Mouse (Mus musculus): ENCODE data around the gene Mterf4. TPM values are rescaled to one million over a fixed set of nuclear protein-coding genes. Genes with fewer than 3 reads are reported as not detected.

Mterf4 gene
- total and polyA plus RNA-seq, 2 experiments from 2014 or later = 23.2 to 33.6 TPM

GRCm38 (mm10) chr1:93270516-93271240 is 35.0 kb downstream of the Mterf4 start:
- H3K27me3 ChIP-seq (ENCODE audit: insufficient read depth, low read length) = no peaks in the 10 kb centered on the region
- 72% methylated on average over 3 of the region's 3 CpGs for WGBS
- no peaks in the 10 kb centered on the region for H3K9me3 ChIP-seq (ENCODE audit: low read length)

GRCm38 (mm10) chr1:93268246-93268645 is 37.5 kb downstream of the Mterf4 start:
- 85% methylated on average over 2 of the region's 2 CpGs for WGBS

More at GRCm38 (mm10) chr1:93270516-93271240, 35.0 kb downstream of the Mterf4 start:
- Histone ChIP-seq H3K4me2 (ENCODE audit: low read depth, low read length) (no peak overlapping the region), H3K9ac (replicated peaks; ENCODE audit: low read length) (no peak overlapping the region), H3K36me3 (ENCODE audit: insufficient read depth, low read length) (no peaks in the 10 kb centered on the region), H3K4me3 (ENCODE audit: low read length) (no peak overlapping the region), H3K4me1 (ENCODE audit: insufficient read depth, low read length) (no peaks in the 10 kb centered on the region), H3K27ac (no peak overlapping the region)
- DNase-seq (ENCODE audit: low spot score) = no peak
- no peak for TF ChIP-seq CTCF (IDR thresholded peaks at IDR 0.05; ENCODE audit: low read depth)
- no peak for ATAC-seq

GRCm38 (mm10) chr1:93267207-93267606 is 38.5 kb downstream of the Mterf4 start:
- H3K27ac ChIP-seq = no peak overlapping the region
- no peaks in the 10 kb centered on the region for H3K36me3 ChIP-seq (ENCODE audit: insufficient read depth, low read length)
- TF ChIP-seq CTCF (IDR thresholded peaks at IDR 0.05; ENCODE audit: low read depth) = no peak
- no peaks in the 10 kb centered on the region for H3K4me1 ChIP-seq (ENCODE audit: insufficient read depth, low read length)
- WGBS = 60% methylated on average over 3 of the region's 3 CpGs
- no peaks in the 10 kb centered on the region for H3K9me3 ChIP-seq (ENCODE audit: low read length)
- H3K4me2 ChIP-seq (ENCODE audit: low read depth, low read length) = no peak overlapping the region
- no peak for ATAC-seq
- peak; percentile 34 for DNase-seq (ENCODE audit: low spot score)
- no peak overlapping the region for H3K9ac ChIP-seq (replicated peaks; ENCODE audit: low read length)
- no peak overlapping the region for H3K4me3 ChIP-seq (ENCODE audit: low read length)
- H3K27me3 ChIP-seq (ENCODE audit: insufficient read depth, low read length) = no peaks in the 10 kb centered on the region

More at GRCm38 (mm10) chr1:93268246-93268645, 37.5 kb downstream of the Mterf4 start:
- ATAC-seq (no peak), DNase-seq (ENCODE audit: low spot score) (no peak)
- Histone ChIP-seq H3K9me3 (ENCODE audit: low read length) (no peaks in the 10 kb centered on the region), H3K36me3 (ENCODE audit: insufficient read depth, low read length) (no peaks in the 10 kb centered on the region), H3K4me2 (ENCODE audit: low read depth, low read length) (no peak overlapping the region), H3K4me1 (ENCODE audit: insufficient read depth, low read length) (no peaks in the 10 kb centered on the region), H3K27me3 (ENCODE audit: insufficient read depth, low read length) (no peaks in the 10 kb centered on the region), H3K27ac (no peak overlapping the region), H3K9ac (replicated peaks; ENCODE audit: low read length) (no peak overlapping the region), H3K4me3 (ENCODE audit: low read length) (no peak overlapping the region)
- no peak for TF ChIP-seq CTCF (IDR thresholded peaks at IDR 0.05; ENCODE audit: low read depth)

GRCm38 (mm10) chr1:93257560-93257959 is 48.2 kb downstream of the Mterf4 start:
- H3K27ac ChIP-seq = no peak overlapping the region
- H3K4me3 ChIP-seq (ENCODE audit: low read length) = no peak overlapping the region
- H3K36me3 ChIP-seq (ENCODE audit: insufficient read depth, low read length) = no peaks in the 10 kb centered on the region
- 86% methylated on average over 1 of the region's 1 CpGs for WGBS
- ATAC-seq (no peak), DNase-seq (ENCODE audit: low spot score) (no peak)
- H3K9ac ChIP-seq (replicated peaks; ENCODE audit: low read length) = no peak overlapping the region
- TF ChIP-seq CTCF (IDR thresholded peaks at IDR 0.05; ENCODE audit: low read depth) = no peak
- no peak overlapping the region for H3K4me2 ChIP-seq (ENCODE audit: low read depth, low read length)
- no peaks in the 10 kb centered on the region for H3K9me3 ChIP-seq (ENCODE audit: low read length)
- no peaks in the 10 kb centered on the region for H3K27me3 ChIP-seq (ENCODE audit: insufficient read depth, low read length)
- no peaks in the 10 kb centered on the region for H3K4me1 ChIP-seq (ENCODE audit: insufficient read depth, low read length)

GRCm38 (mm10) chr1:93255761-93256160 is 50.0 kb downstream of the Mterf4 start:
- Histone ChIP-seq H3K4me3 (ENCODE audit: low read length) (no peak overlapping the region), H3K4me2 (ENCODE audit: low read depth, low read length) (no peak overlapping the region), H3K27ac (no peak overlapping the region), H3K9me3 (ENCODE audit: low read length) (no peaks in the 10 kb centered on the region), H3K27me3 (ENCODE audit: insufficient read depth, low read length) (no peaks in the 10 kb centered on the region), H3K36me3 (ENCODE audit: insufficient read depth, low read length) (no peaks in the 10 kb centered on the region), H3K4me1 (ENCODE audit: insufficient read depth, low read length) (no peaks in the 10 kb centered on the region), H3K9ac (replicated peaks; ENCODE audit: low read length) (no peak overlapping the region)
- ATAC-seq (no peak), DNase-seq (ENCODE audit: low spot score) (no peak)
- TF ChIP-seq CTCF (IDR thresholded peaks at IDR 0.05; ENCODE audit: low read depth) = no peak
- WGBS = 90% methylated on average over 7 of the region's 7 CpGs

- H3K4me2 ChIP-seq (ENCODE audit: low read depth, low read length) = no peak overlapping the region
- ATAC-seq = no peak
- no peak overlapping the region for H3K9ac ChIP-seq (replicated peaks; ENCODE audit: low read length)
- H3K4me1 ChIP-seq (ENCODE audit: insufficient read depth, low read length) = no peaks in the 10 kb centered on the region
- H3K27me3 ChIP-seq (ENCODE audit: insufficient read depth, low read length) = no peaks in the 10 kb centered on the region
- no peaks in the 10 kb centered on the region for H3K9me3 ChIP-seq (ENCODE audit: low read length)
- H3K27ac ChIP-seq = no peak overlapping the region
- no peak overlapping the region for H3K4me3 ChIP-seq (ENCODE audit: low read length)
- no peaks in the 10 kb centered on the region for H3K36me3 ChIP-seq (ENCODE audit: insufficient read depth, low read length)
- TF ChIP-seq CTCF (IDR thresholded peaks at IDR 0.05; ENCODE audit: low read depth) = no peak
- WGBS = 56% methylated on average over 2 of the region's 2 CpGs
- DNase-seq (ENCODE audit: low spot score) = no peak
Measured at GRCm38 (mm10) chr1:93252586-93252985, 53.1 kb downstream of the Mterf4 start.

Small RNA genes within 50 kb of the gene (microRNA-seq; reads per million reads assigned to microRNA genes)
- 0 reads per million in 2 experiments for gene Mir6345
- gene Mir6901 = 0.36 to 1.1 reads per million in 2 experiments
- 0.53 to 0.72 reads per million in 2 experiments for gene Mir6902

Other genes with a start within 250 kb of the Mterf4 start
- 600 and 696 TPM in 2 replicates for gene Kif1a, start 204.0 kb downstream of the Mterf4 start, total RNA-seq (2014; rRNA removed)
- 651 and 675 TPM in 2 replicates for gene Kif1a, start 204.0 kb downstream of the Mterf4 start, polyA plus RNA-seq (2015; fragmentation: Nextera tagmentation; extraction: Ambion mirVana)
- not detected in 2 replicates for gene Agxt, start 170.7 kb downstream of the Mterf4 start, total RNA-seq (2014; rRNA removed)
- gene Agxt, start 170.7 kb downstream of the Mterf4 start, polyA plus RNA-seq (2015; fragmentation: Nextera tagmentation; extraction: Ambion mirVana) = not detected in 2 replicates
- 0.05 and 0.83 TPM in 2 replicates for gene 2310007B03Rik, start 145.0 kb downstream of the Mterf4 start, total RNA-seq (2014; rRNA removed)
- gene 2310007B03Rik, start 145.0 kb downstream of the Mterf4 start, polyA plus RNA-seq (2015; fragmentation: Nextera tagmentation; extraction: Ambion mirVana) = 0.11 and 0.16 TPM in 2 replicates
- 1.1 and 1.3 TPM in 2 replicates for gene Crocc2, start 137.2 kb downstream of the Mterf4 start, total RNA-seq (2014; rRNA removed)
- 0.48 and 0.63 TPM in 2 replicates for gene Crocc2, start 137.2 kb downstream of the Mterf4 start, polyA plus RNA-seq (2015; fragmentation: Nextera tagmentation; extraction: Ambion mirVana)
- 26.7 and 33.7 TPM in 2 replicates for gene Sned1, start 70.1 kb downstream of the Mterf4 start, total RNA-seq (2014; rRNA removed)
- 8.0 and 9.2 TPM in 2 replicates for gene Sned1, start 70.1 kb downstream of the Mterf4 start, polyA plus RNA-seq (2015; fragmentation: Nextera tagmentation; extraction: Ambion mirVana)
- 10.2 TPM in 2 replicates for gene Ppp1r7, start 36.9 kb upstream of the Mterf4 start, total RNA-seq (2014; rRNA removed)
- 62.2 and 67.1 TPM in 2 replicates for gene Ppp1r7, start 36.9 kb upstream of the Mterf4 start, polyA plus RNA-seq (2015; fragmentation: Nextera tagmentation; extraction: Ambion mirVana)
- 8.4 and 15.0 TPM in 2 replicates for gene Pask, start 37.6 kb upstream of the Mterf4 start, total RNA-seq (2014; rRNA removed)
- gene Pask, start 37.6 kb upstream of the Mterf4 start, polyA plus RNA-seq (2015; fragmentation: Nextera tagmentation; extraction: Ambion mirVana) = 3.6 and 3.9 TPM in 2 replicates
- 0.22 and 0.89 TPM in 2 replicates for gene Ano7, start 68.0 kb upstream of the Mterf4 start, total RNA-seq (2014; rRNA removed)
- 1.9 and 2.3 TPM in 2 replicates for gene Ano7, start 68.0 kb upstream of the Mterf4 start, polyA plus RNA-seq (2015; fragmentation: Nextera tagmentation; extraction: Ambion mirVana)
- 66.0 and 114 TPM in 2 replicates for gene Hdlbp, start 172.9 kb upstream of the Mterf4 start, total RNA-seq (2014; rRNA removed)
- gene Hdlbp, start 172.9 kb upstream of the Mterf4 start, polyA plus RNA-seq (2015; fragmentation: Nextera tagmentation; extraction: Ambion mirVana) = 96.5 and 99.5 TPM in 2 replicates
- gene Farp2, start 206.2 kb upstream of the Mterf4 start, total RNA-seq (2014; rRNA removed) = 5.5 and 8.8 TPM in 2 replicates
- 2.7 and 2.9 TPM in 2 replicates for gene Farp2, start 206.2 kb upstream of the Mterf4 start, polyA plus RNA-seq (2015; fragmentation: Nextera tagmentation; extraction: Ambion mirVana)

Measured in hindbrain, postnatal 0 days (tissue).